Mouse (Mus musculus) kidney, postnatal 0 days (tissue): ENCODE measurements around the gene Gm11634. TPM values are rescaled to one million over a fixed set of nuclear protein-coding genes. Genes with fewer than 3 reads are reported as not detected.
A peak's percentile ranks its signal among the peaks of the same experiment; 100 is the strongest.
"Not testable (repeated sequence)": the region's sequence is repeated elsewhere in the genome, so short reads cannot be mapped to it uniquely, and the experiment has no call there.

Experiments used
- ATAC-seq: fragments of 200-750 bp; cut with Nextera tagmentation; replicated peaks from 2 replicates; pipeline ENCODE4 v1.8.0; 2017; ENCODE audit warnings: low read depth, moderate number of reproducible peaks, moderate TSS enrichment, moderate library complexity; ENCODE audit not compliant: low FRiP score
- DNase-seq: peaks from one replicate; pipeline ENCODE4 v3.0.0-alpha.2; 2016; ENCODE audit warnings: low spot score
- H3K27ac ChIP-seq: fragments of 300-500 bp; sonication (generic); 2 replicates; pipeline ENCODE4 v1.5.1; 2014; ENCODE audit warnings: mild to moderate bottlenecking
- H3K27me3 ChIP-seq: fragments of 300-500 bp; sonication (generic); 2 replicates; pipeline ENCODE4 v1.6.1; 2014; ENCODE audit warnings: low read length, mixed read lengths; ENCODE audit not compliant: insufficient read depth
- H3K36me3 ChIP-seq: fragments of 300-500 bp; sonication (generic); 2 replicates; pipeline ENCODE4 v1.6.1; 2014; ENCODE audit warnings: low read length, mixed read lengths; ENCODE audit not compliant: insufficient read depth
- H3K4me1 ChIP-seq: fragments of 300-500 bp; sonication (generic); replicated peaks from 2 replicates; pipeline ENCODE4 v1.6.1; 2014; ENCODE audit warnings: antibody characterized with exemption, low read length, mixed read lengths; ENCODE audit not compliant: insufficient read depth
- H3K4me2 ChIP-seq: fragments of 300-500 bp; sonication (generic); 2 replicates; pipeline ENCODE4 v1.6.1; 2014; ENCODE audit warnings: mild to moderate bottlenecking, low read length, moderate library complexity, mixed read lengths
- H3K4me3 ChIP-seq: fragments of 300-500 bp; sonication (generic); replicated peaks from 2 replicates; pipeline ENCODE4 v1.5.1; 2014; ENCODE audit warnings: low read depth, low read length
- H3K9ac ChIP-seq: fragments of 300-500 bp; sonication (generic); 2 replicates; pipeline ENCODE4 v1.6.1; 2014; ENCODE audit warnings: low read depth, low read length
- H3K9me3 ChIP-seq: fragments of 300-500 bp; sonication (generic); replicated peaks from 2 replicates; pipeline ENCODE4 v1.6.1; 2016; ENCODE audit warnings: low read length, inconsistent platforms, mixed read lengths
- CTCF ChIP-seq: IDR thresholded peaks from 2 replicates; pipeline ENCODE4 v1.5.1; 2016; ENCODE audit warnings: antibody characterized with exemption, low read depth, mild to moderate bottlenecking, moderate library complexity
- WGBS: fragments of 180-500 bp; shearing (Covaris S2); extraction: QIAGEN DNeasy Blood & Tissue Kit; methylation state at CpG from one replicate; pipeline ENCODE4 v1.1.7; 2014; 5-methylcytosine and 5-hydroxymethylcytosine counted together
- polyA plus RNA-seq: library from polyadenylated mRNA; unstranded; fragments of >200 nt; fragmentation: Nextera tagmentation; extraction: Ambion mirVana; gene quantifications from 2 replicates; pipeline ENCODE4 v1.2.1, GENCODE M21; 2015

The Gm11634 gene
- polyA plus RNA-seq, 1 experiment from 2014 or later: 0.37 TPM

- Histone ChIP-seq H3K9ac (peak overlapping the region; percentile 68), H3K27ac (peak overlapping the region; percentile 92), H3K4me2 (peak overlapping the region; percentile 73), H3K27me3 (no peaks in the 10 kb centered on the region), H3K4me3 (peak overlapping the region; percentile 44), H3K9me3 (no peaks in the 10 kb centered on the region), H3K36me3 (no peaks in the 10 kb centered on the region; the same call in 1 of the 2 replicates), H3K4me1 (no peaks in the 10 kb centered on the region)
- ATAC-seq (peak; percentile 52), DNase-seq (no peak)
- no peak for TF ChIP-seq CTCF
- under 1% methylated on average over 33 of the region's 33 CpGs for WGBS
Measured at GRCm38 (mm10) chr11:101627857-101628559, 29.0 kb upstream of the Gm11634 start.

DNA sequence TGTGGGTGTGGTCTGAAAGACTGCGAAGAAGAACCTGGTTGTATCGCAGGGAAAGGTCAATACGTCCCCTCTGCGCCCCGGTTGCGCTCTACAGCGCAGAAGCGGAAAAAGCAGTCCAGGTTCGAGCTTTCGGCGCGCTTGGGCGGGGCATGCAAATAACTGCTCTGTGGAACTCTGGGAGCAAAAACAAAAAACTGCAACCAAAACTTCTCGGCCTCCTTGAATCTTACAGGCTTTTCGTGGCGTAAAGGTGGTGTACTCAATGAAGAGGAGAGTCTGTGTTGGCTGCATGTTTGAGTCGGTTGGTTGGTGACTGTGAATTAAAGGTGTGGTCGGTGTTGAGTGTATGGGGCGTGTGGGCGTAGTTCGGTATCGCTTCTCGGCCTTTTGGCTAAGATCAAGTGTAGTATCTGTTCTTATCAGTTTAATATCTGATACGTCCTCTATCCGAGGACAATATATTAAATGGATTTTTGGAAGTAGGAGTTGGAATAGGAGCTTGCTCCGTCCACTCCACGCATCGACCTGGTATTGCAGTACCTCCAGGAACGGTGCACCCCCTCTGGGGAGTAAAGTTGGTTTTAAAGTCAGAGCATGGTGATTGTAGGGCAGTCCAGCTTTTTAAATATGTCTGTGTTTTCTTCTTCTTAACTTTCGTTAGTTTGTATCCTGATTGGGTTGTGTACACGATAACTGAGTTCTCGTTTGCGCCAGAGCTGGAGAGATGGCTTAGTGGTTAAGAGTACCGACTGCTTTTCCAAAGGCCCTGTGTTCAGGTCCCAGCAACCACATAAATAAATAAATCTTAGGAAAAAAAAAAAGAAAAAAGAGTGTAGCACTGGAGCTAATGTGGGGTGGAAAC, 28.2 kb upstream of the Gm11634 start, which contains the start of gene Rdm1:
Gene Rdm1, plus strand, starts transcription at position 201 of the 862 bp plus-strand sequence.
- H3K36me3 ChIP-seq: no peaks in the 10 kb centered on the region; the same call in 1 of the 2 replicates
- 0% methylated on average over 33 of the region's 34 CpGs for WGBS
- H3K9ac ChIP-seq: peak within 1 kb of the TSS; percentile 72
- no peaks in the 10 kb centered on the region for H3K4me1 ChIP-seq
- no peaks in the 10 kb centered on the region for H3K9me3 ChIP-seq
- peak within 1 kb of the TSS; percentile 44 for H3K4me3 ChIP-seq
- H3K4me2 ChIP-seq: peak within 1 kb of the TSS; percentile 73
- H3K27me3 ChIP-seq: no peaks in the 10 kb centered on the region
- H3K27ac ChIP-seq: peak within 1 kb of the TSS; percentile 99
- peak; percentile 87 for ATAC-seq
- DNase-seq: peak; percentile 97
- TF ChIP-seq CTCF: no peak

DNA sequence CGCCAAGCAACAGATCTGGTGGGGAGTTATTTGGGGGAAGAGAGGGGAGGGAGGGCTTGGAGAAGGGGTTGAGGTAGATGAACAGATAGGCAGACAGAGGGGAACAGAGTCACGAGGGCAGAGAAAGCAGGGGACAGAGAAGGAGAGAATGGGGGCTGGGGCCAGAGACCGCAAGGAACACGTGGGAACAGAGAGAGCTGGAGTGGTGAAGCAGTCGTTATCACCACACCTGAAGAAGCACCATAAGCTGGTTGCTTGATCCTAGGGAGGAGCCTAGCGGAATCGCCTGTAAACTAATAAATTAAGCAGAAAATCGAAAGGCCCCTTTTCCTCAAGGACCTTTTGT, 27.6 kb upstream of the Gm11634 start:
- peak; percentile 9 for ATAC-seq
- peak overlapping the region; percentile 99 for H3K27ac ChIP-seq
- TF ChIP-seq CTCF: no peak

DNA sequence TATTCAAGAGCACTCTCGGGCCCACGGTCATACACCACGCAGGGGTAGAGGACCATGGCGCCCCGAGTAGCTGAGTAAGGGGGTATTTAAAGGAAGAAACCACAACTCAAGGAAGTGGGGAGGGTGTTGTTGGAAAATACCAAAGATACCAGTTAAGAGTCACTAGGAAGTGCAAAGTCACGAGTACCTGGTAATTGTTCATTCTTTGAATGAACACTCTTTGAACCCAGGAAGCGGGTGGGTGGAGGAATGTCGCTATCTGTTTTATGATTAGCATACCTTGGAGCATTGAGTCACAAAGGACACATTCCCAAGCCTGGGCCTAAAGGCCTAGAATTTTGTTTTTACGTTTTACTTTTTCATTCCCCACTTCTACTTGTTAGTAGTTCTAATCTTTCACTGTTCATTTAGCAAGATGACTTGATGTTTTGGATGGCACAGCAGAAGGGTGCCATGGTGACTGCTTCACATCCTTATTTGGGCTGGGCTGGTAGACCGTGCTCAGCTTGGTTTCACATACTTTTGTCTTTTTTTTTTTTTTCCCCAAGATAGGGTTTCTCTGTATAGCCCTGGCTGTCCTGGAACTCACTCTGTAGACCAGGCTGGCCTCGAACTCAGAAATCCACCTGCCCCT, 21.1 kb upstream of the Gm11634 start:
- not testable (repeated sequence) for H3K36me3 ChIP-seq, H3K4me2 ChIP-seq, H3K27me3 ChIP-seq, DNase-seq, H3K27ac ChIP-seq, ATAC-seq, H3K9ac ChIP-seq, H3K4me3 ChIP-seq, H3K4me1 ChIP-seq, H3K9me3 ChIP-seq
- WGBS: 73% methylated on average over 11 of the region's 11 CpGs

More for the DNA sequence above, 27.6 kb upstream of the Gm11634 start:
- no peak for DNase-seq
- no peaks in the 10 kb centered on the region for H3K9me3 ChIP-seq
- H3K4me1 ChIP-seq: no peaks in the 10 kb centered on the region
- peak overlapping the region; percentile 41 for H3K4me3 ChIP-seq
- no peaks in the 10 kb centered on the region for H3K27me3 ChIP-seq
- H3K4me2 ChIP-seq: peak overlapping the region; percentile 73
- H3K9ac ChIP-seq: peak overlapping the region; percentile 72
- WGBS: 2% methylated on average over 8 of the region's 8 CpGs
- no peaks in the 10 kb centered on the region for H3K36me3 ChIP-seq

GRCm38 (mm10) chr11:101618596-101618995, 19.5 kb upstream of the Gm11634 start:
- no peak overlapping the region for H3K4me3 ChIP-seq
- no peak overlapping the region for H3K27ac ChIP-seq
- H3K36me3 ChIP-seq: no peaks in the 10 kb centered on the region
- H3K9me3 ChIP-seq: no peaks in the 10 kb centered on the region
- 77% methylated on average over 3 of the region's 3 CpGs for WGBS
- no peak overlapping the region for H3K4me2 ChIP-seq
- no peak overlapping the region for H3K9ac ChIP-seq
- TF ChIP-seq CTCF: no peak
- no peaks in the 10 kb centered on the region for H3K27me3 ChIP-seq
- ATAC-seq (no peak), DNase-seq (no peak)
- 0 out of 2 replicates have a peak, but pooled peaks cover 7% of the 10 kb centered on the region for H3K4me1 ChIP-seq

DNA sequence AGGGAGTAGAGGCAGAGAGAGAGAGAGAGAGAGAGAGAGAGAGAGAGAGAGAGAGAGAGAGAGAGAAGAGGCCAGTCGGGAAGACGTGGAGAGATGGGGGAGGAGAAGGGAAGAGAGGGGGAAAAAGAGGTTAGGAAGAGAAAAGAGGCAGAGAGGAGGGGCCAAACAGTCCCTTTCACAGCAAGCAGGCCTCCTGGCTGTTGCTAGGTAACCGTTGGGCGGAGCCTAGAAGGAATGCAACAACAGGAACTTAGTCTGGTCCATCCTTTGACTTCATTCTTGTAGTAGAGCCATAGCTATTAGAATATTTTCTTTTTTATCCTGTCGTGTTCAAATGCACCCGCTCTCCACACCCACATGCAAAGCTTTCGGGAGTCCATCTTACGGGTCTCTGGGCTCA, 18.8 kb upstream of the Gm11634 start:
- Histone ChIP-seq H3K9ac (no peak overlapping the region), H3K27ac (no peak overlapping the region), H3K27me3 (no peaks in the 10 kb centered on the region), H3K36me3 (no peaks in the 10 kb centered on the region), H3K9me3 (no peaks in the 10 kb centered on the region), H3K4me2 (peak overlapping the region; percentile 8; the same call in 1 of the 2 replicates), H3K4me1 (0 out of 2 replicates have a peak, but pooled peaks cover 7% of the 10 kb centered on the region), H3K4me3 (no peak overlapping the region)
- ATAC-seq (no peak; the same call in 1 of the 2 replicates), DNase-seq (peak; percentile 87)
- no peak for TF ChIP-seq CTCF
- 10% methylated on average over 8 of the region's 8 CpGs for WGBS
